Mouse (Mus musculus) embryo, embryonic 11 days (tissue): Measurements from ENCODE around the gene Olfr473.
"Not testable (repeated sequence)": the region's sequence is repeated elsewhere in the genome, so short reads cannot be mapped to it uniquely, and the experiment has no call there.

Experiments
- DNase-seq: peaks from one replicate; pipeline ENCODE4 v3.0.0-alpha.2; 2015

Olfr473 gene

GRCm38 (mm10) chr7:107930146-107930545 lies at the start of gene Olfr473:
TSS of gene Olfr473 (plus strand) at chr7:107930446.
- no peak for DNase-seq

GRCm38 (mm10) chr7:107897602-107898001 lies 32.6 kb upstream of the Olfr473 start, which contains the start of gene Olfr472:
TSS of gene Olfr472 (plus strand) at chr7:107897902.
- DNase-seq = no peak

GRCm38 (mm10) chr7:107952539-107952938 lies 22.3 kb downstream of the Olfr473 start:
- DNase-seq = not testable (repeated sequence)

- no peak for DNase-seq
Measured at GRCm38 (mm10) chr7:107954343-107954742, 24.1 kb downstream of the Olfr473 start, which contains the start of gene Olfr474. TSS of gene Olfr474 (plus strand) at chr7:107954643.

GRCm38 (mm10) chr7:107964503-107964902 lies 34.3 kb downstream of the Olfr473 start, which contains the start of gene Olfr476:
TSS of gene Olfr476 (plus strand) at chr7:107964803.
- no peak for DNase-seq
